Mouse (Mus musculus): ENCODE results near the gene Fbxl12. TPM values are rescaled to one million over a fixed set of nuclear protein-coding genes. Genes with fewer than 3 reads are reported as not detected.
A peak's percentile ranks its signal among the peaks of the same experiment; 100 is the strongest.

Fbxl12 gene
- total RNA-seq, 1 experiment, result 13.0 TPM

DNA sequence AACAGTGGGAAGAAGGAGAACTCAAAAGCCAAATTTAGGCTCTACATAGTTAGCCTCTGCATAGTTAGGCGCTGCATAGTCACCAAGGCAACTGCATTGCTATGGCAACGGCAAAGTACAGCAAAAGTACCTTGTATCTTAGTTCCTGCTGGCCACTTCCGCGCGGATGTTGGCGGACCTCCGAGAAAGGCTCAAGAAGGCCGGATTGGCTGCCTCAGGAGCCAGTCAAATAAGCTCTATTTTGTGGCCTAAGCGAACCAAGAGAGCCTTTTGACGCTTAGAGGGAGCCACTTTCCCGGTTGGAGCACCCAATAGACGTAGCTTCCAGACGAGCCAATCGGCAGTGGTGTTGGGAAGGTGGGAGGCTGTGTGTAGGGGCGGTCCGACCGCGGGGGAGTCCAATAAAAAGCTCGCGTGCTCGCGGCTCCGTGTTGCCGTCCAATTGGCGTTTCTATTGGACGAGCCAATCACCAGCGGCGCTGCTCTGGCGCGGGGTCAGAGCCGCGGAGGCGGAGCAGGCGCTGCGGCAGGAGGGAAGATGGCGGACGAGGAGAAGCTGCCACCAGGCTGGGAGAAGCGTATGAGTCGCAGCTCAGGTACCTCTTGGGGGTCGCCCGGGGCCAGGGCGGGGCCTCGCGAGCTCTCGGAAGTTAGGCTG, 7.2 kb upstream of the Fbxl12 start, which contains the start of gene Pin1:
TSS of gene Pin1 (plus strand) at position 494 of the 658 bp plus-strand sequence.
- H3K4me1 ChIP-seq (ENCODE audit: control insufficient read depth in 2 of 2, insufficient read depth in 2 of 2, low read length in 2 of 2, poor library complexity in 1 of 2), result peaks cover 2 to 8% of the 10 kb centered on the region in 2 experiments; a peak in 2 of 4 replicates
- peak within 1 kb of the TSS; percentile 98 for H3K9ac ChIP-seq (ENCODE audit: insufficient read depth, low read depth, low read length, poor library complexity, severe bottlenecking)
- peak within 1 kb of the TSS; percentile 4; the same call in 1 of the 2 replicates for H3K27ac ChIP-seq (ENCODE audit: insufficient read depth, low read depth, low read length, poor library complexity, severe bottlenecking)
- DNase-seq (ENCODE audit: low read depth, low spot score), result peak; percentile 98
- TF ChIP-seq CHD2 (IDR thresholded peaks at IDR 0.05; ENCODE audit: low read depth, low read length), result peak; percentile 80
- no peak for TF ChIP-seq HCFC1 (IDR thresholded peaks at IDR 0.05; ENCODE audit: borderline replicate concordance, insufficient read depth, low read length)
- H3K36me3 ChIP-seq (ENCODE audit: control insufficient read depth, insufficient read depth, low read length, poor library complexity, severe bottlenecking), result peaks cover 25% of the 10 kb centered on the region
- H3K9me3 ChIP-seq (ENCODE audit: control insufficient read depth, insufficient read depth, low read depth, low read length), result no peaks in the 10 kb centered on the region
- H3K4me3 ChIP-seq (ENCODE audit: insufficient read depth in 1 of 2, low read depth in 1 of 2, low read length in 2 of 2, poor library complexity in 1 of 2, severe bottlenecking in 1 of 2), result peak within 1 kb of the TSS; percentile 84 to 91
- in situ Hi-C loops (cut with MboI; ENCODE audit: low sequenced_read_pairs in 2 of 2, unreplicated experiment in 2 of 2), result no loop called here

DNA sequence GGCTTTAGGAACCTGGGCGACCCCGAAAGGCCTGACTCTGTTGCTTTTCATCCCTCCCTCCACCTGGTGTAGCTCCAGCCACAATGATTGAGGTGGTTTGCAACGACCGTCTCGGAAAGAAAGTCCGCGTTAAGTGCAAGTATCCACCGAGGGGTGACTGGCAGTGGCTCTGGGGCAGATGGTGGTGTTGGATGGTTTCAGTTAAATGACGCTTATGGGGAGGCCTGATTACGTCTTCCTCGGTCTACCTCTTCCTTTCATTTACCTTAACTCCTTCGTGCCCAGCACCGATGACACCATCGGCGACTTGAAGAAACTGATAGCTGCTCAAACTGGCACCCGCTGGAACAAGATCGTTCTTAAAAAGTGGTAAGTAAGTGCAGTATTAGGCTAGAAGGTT, 554 bp upstream of the Fbxl12 start:
- Histone ChIP-seq H3K27ac (ENCODE audit: insufficient read depth, low read depth, low read length, poor library complexity, severe bottlenecking) (no peak overlapping the region), H3K4me3 (ENCODE audit: insufficient read depth in 1 of 2, low read depth in 1 of 2, low read length in 2 of 2, poor library complexity in 1 of 2, severe bottlenecking in 1 of 2) (peak overlapping the region; percentile 85 to 98), H3K9me3 (ENCODE audit: control insufficient read depth, insufficient read depth, low read depth, low read length) (no peaks in the 10 kb centered on the region), H3K9ac (ENCODE audit: insufficient read depth, low read depth, low read length, poor library complexity, severe bottlenecking) (peak overlapping the region; percentile 83), H3K36me3 (ENCODE audit: control insufficient read depth, insufficient read depth, low read length, poor library complexity, severe bottlenecking) (peaks cover 2% of the 10 kb centered on the region; the same call in 1 of the 2 replicates), H3K4me1 (ENCODE audit: control insufficient read depth in 2 of 2, insufficient read depth in 2 of 2, low read length in 2 of 2, poor library complexity in 1 of 2) (peaks cover 3 to 4% of the 10 kb centered on the region in 2 experiments; a peak in 1 of 4 replicates)
- no peak for DNase-seq (ENCODE audit: low read depth, low spot score)
- in situ Hi-C loops (cut with MboI; ENCODE audit: low sequenced_read_pairs in 2 of 2, unreplicated experiment in 2 of 2), result loop anchor here in 1 of 2 experiments (25.0 kb wide), 1 partner anchor 183 kb away; the partner anchor contains the start of gene Zfp26
- no peak for TF ChIP-seq MAFK (IDR thresholded peaks at IDR 0.05; ENCODE audit: insufficient read depth, low read depth, low read length)
- TF ChIP-seq ZNF384 (IDR thresholded peaks at IDR 0.05; ENCODE audit: low read depth, low read length), result no peak
- TF ChIP-seq HCFC1 (IDR thresholded peaks at IDR 0.05; ENCODE audit: borderline replicate concordance, insufficient read depth, low read length), result no peak
- TF ChIP-seq ZC3H11A (IDR thresholded peaks at IDR 0.05; ENCODE audit: borderline replicate concordance, low read depth, low read length), result no peak
- no peak for TF ChIP-seq CHD2 (IDR thresholded peaks at IDR 0.05; ENCODE audit: low read depth, low read length)

DNA sequence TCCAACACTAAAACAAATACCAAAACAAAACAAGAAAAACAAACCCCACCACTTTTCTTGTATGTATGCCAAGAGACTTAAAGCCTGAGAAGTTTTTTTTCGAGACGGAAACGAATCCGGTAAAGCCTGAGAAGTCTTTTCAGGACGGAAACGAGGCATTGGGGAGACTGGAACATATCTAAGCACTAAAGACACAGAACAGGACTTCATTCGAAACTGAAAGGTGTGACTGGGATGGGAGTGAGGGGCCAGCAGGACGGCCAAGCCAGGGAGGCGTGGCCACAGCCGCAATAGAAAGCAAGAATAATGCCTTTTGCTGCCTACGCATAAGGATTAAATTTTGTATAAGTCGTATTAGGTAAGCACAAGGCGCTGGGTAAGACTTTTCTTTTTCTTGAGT, 786 bp downstream of the Fbxl12 start:
- Histone ChIP-seq H3K9me3 (ENCODE audit: control insufficient read depth, insufficient read depth, low read depth, low read length) (no peaks in the 10 kb centered on the region), H3K27ac (ENCODE audit: insufficient read depth, low read depth, low read length, poor library complexity, severe bottlenecking) (no peak overlapping the region), H3K4me1 (ENCODE audit: control insufficient read depth in 2 of 2, insufficient read depth in 2 of 2, low read length in 2 of 2, poor library complexity in 1 of 2) (peaks cover 3 to 8% of the 10 kb centered on the region in 2 experiments; a peak in 1 of 4 replicates), H3K36me3 (ENCODE audit: control insufficient read depth, insufficient read depth, low read length, poor library complexity, severe bottlenecking) (peaks cover 2% of the 10 kb centered on the region; the same call in 1 of the 2 replicates), H3K4me3 (ENCODE audit: insufficient read depth in 1 of 2, low read depth in 1 of 2, low read length in 2 of 2, poor library complexity in 1 of 2, severe bottlenecking in 1 of 2) (peak overlapping the region; percentile 85 to 98), H3K9ac (ENCODE audit: insufficient read depth, low read depth, low read length, poor library complexity, severe bottlenecking) (peak overlapping the region; percentile 26)
- no peak for DNase-seq (ENCODE audit: low read depth, low spot score)
- in situ Hi-C loops (cut with MboI; ENCODE audit: low sequenced_read_pairs in 2 of 2, unreplicated experiment in 2 of 2), result loop anchor here in 1 of 2 experiments (25.0 kb wide), 1 partner anchor 181 kb away; the partner anchor contains the start of gene Zfp26
- no peak for TF ChIP-seq HCFC1 (IDR thresholded peaks at IDR 0.05; ENCODE audit: borderline replicate concordance, insufficient read depth, low read length)
- TF ChIP-seq CHD2 (IDR thresholded peaks at IDR 0.05; ENCODE audit: low read depth, low read length), result no peak
- TF ChIP-seq ZNF384 (IDR thresholded peaks at IDR 0.05; ENCODE audit: low read depth, low read length), result no peak
- no peak for TF ChIP-seq ZC3H11A (IDR thresholded peaks at IDR 0.05; ENCODE audit: borderline replicate concordance, low read depth, low read length)
- TF ChIP-seq MAFK (IDR thresholded peaks at IDR 0.05; ENCODE audit: insufficient read depth, low read depth, low read length), result no peak

DNA sequence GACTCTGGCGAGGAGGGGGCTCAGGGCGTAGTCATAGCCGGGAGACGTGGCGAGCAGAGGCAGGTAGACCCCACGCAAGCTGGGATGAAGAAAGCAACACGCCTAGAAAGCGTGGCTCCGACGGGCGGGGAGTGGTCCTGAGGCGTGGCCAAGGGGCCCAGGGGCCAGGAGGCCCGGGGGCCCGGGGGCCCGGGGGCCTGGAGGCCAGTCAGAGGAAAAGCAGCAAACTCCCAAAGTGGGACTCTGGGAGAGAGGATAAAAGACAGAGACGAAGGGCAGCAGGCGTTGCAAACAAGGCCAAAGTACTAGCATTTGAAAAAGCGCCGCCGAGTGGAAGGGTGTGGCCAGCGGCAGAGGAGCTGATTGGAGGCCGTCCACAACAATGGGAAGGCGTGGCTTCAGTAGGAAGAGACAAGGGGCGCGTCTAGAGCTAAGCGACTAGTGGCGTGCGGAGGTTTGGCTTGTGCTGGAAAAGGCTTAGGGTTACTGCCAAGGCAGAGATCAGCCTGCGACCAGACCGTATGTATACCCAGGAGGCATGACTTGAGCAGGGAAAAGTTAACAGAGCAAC, 1.6 kb downstream of the Fbxl12 start:
- in situ Hi-C loops (cut with MboI; ENCODE audit: low sequenced_read_pairs in 2 of 2, unreplicated experiment in 2 of 2), result loop anchor here in 1 of 2 experiments (25.0 kb wide), 1 partner anchor 181 kb away; the partner anchor contains the start of gene Zfp26
- H3K9me3 ChIP-seq (ENCODE audit: control insufficient read depth, insufficient read depth, low read depth, low read length), result no peaks in the 10 kb centered on the region
- no peak for TF ChIP-seq MAFK (IDR thresholded peaks at IDR 0.05; ENCODE audit: insufficient read depth, low read depth, low read length)
- TF ChIP-seq ZNF384 (IDR thresholded peaks at IDR 0.05; ENCODE audit: low read depth, low read length), result no peak
- TF ChIP-seq CHD2 (IDR thresholded peaks at IDR 0.05; ENCODE audit: low read depth, low read length), result no peak
- TF ChIP-seq ZC3H11A (IDR thresholded peaks at IDR 0.05; ENCODE audit: borderline replicate concordance, low read depth, low read length), result no peak
- no peak for TF ChIP-seq HCFC1 (IDR thresholded peaks at IDR 0.05; ENCODE audit: borderline replicate concordance, insufficient read depth, low read length)
- peak overlapping the region; percentile 69 for H3K27ac ChIP-seq (ENCODE audit: insufficient read depth, low read depth, low read length, poor library complexity, severe bottlenecking)
- H3K9ac ChIP-seq (ENCODE audit: insufficient read depth, low read depth, low read length, poor library complexity, severe bottlenecking), result peak overlapping the region; percentile 68
- peak; percentile 88 for DNase-seq (ENCODE audit: low read depth, low spot score)
- H3K4me1 ChIP-seq (ENCODE audit: control insufficient read depth in 2 of 2, insufficient read depth in 2 of 2, low read length in 2 of 2, poor library complexity in 1 of 2), result peaks cover 3 to 13% of the 10 kb centered on the region in 2 experiments; a peak in 1 of 4 replicates
- H3K36me3 ChIP-seq (ENCODE audit: control insufficient read depth, insufficient read depth, low read length, poor library complexity, severe bottlenecking), result peaks cover 2% of the 10 kb centered on the region; the same call in 1 of the 2 replicates
- peak overlapping the region; percentile 85 to 98 for H3K4me3 ChIP-seq (ENCODE audit: insufficient read depth in 1 of 2, low read depth in 1 of 2, low read length in 2 of 2, poor library complexity in 1 of 2, severe bottlenecking in 1 of 2)

Measured in ES-E14 (cell line).